Mouse (Mus musculus) frontal cortex, postnatal 25 days (tissue): Measurements from ENCODE around the gene Ppy.

Experiments
- DNase-seq, 2 experiments: peaks; one replicate each; pipeline ENCODE4 v3.0.0; 2022; ENCODE audit warnings: low spot score in 2 of 2

The Ppy gene

DNA sequence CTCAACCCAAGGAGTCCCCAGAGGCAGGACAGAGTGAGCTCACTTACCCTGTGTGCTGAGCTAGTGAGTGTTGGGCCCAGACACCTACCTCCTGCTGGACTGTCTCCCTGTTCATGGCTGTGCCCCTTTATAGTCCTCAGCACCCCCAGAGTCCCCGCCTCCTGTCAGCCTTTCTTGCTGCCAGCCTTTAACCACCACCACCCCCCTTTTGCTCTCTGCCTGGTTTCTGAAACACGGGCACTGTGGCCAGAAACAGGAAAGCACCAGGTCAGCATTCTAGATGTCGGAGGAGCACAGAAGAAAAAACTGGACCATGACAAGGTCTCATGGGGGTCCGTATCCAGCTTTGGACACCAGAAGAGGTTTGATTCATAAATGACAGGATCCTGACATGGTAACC lies at the start of gene Ppy:
TSS of gene Ppy (minus strand) at position 101 of the 400 bp plus-strand sequence.
- DNase-seq: no peak

DNA sequence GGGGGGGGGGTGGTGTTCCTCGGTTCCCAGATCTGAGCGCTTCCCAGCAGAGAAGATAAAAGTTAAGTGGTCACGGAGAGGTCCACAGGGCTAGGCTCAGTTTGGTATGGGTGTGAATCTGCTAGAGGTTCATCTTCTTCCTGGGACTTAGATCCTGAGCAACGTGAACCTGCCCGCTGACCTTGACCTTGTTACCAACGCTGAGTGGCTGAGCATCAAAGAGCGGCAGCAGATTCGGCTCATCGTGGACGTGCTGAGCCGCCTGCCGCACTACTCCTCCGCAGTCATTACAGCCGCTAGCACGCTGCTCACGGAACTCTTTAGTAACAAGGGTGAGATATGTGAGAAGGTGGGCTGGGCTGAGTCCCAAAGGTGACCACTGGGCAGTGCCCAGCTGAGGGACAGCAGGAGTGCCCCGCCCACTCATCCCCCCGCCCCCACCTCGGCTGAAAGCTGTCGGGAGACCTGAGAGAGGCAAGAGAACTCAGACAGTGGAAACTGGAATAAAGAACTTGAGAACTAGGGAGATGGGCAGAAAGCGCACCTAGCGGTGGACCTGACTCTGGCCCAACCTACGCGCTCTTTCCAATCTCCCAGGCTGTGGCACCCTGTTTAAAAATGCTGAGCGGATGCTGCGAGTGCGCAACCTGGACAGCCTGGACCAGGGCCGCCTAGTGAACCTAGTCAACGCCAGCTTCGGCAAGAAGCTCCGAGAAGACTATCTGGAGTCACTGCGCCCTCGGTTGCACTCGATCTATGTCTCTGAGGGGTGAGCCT lies 46.3 kb upstream of the Ppy start:
- DNase-seq: no peak

- DNase-seq: no peak
Measured at GRCm38 (mm10) chr11:102146531-102146930, 45.4 kb upstream of the Ppy start.

DNA sequence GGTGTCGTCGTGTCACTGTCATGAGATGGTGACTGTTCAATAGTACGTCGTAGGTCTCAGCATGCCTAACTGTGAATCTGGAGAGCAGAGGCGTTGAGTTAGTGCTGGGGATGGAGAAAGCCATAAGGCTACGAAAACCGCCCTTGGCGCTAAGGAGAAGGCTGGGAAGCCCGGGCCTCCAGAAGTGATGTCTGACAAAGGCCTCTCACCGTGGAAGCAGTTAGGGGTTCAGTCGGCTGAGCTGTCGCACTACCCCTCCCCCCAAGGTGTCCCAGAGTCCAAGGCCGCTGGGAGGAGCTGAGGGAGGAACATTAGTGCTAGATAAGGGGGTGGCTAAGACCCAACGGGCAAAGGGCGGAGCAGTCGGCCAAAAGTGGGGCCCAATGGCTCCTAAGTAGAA lies 44.9 kb upstream of the Ppy start:
- DNase-seq: no peak

- DNase-seq: no peak
Measured at GRCm38 (mm10) chr11:102145471-102146001, 44.4 kb upstream of the Ppy start, which contains the start of gene Nags. Gene Nags, plus strand, starts transcription at chr11:102145513.

GRCm38 (mm10) chr11:102144957-102145470 lies 43.9 kb upstream of the Ppy start:
- DNase-seq: no peak

GRCm38 (mm10) chr11:102142355-102142754 lies 41.2 kb upstream of the Ppy start:
- DNase-seq: no peak

- peak; percentile 55 for DNase-seq
Measured at GRCm38 (mm10) chr11:102140508-102140907, 39.4 kb upstream of the Ppy start.

DNA sequence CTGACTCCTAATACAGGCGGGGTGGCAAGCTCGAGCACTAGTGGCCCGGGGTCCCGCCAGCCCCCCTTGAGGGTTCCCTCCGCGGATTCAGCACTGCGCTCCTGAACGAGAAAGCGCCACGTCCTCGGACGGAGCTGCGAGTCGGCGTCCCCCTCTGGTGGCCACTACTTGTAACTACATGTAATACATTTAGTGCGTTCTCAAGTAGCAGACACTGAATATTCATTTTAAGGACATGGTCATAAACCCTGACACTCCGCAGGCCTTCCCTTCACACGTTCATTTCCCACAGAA lies 37.3 kb upstream of the Ppy start:
- DNase-seq: peak; percentile 34 to 54

DNA sequence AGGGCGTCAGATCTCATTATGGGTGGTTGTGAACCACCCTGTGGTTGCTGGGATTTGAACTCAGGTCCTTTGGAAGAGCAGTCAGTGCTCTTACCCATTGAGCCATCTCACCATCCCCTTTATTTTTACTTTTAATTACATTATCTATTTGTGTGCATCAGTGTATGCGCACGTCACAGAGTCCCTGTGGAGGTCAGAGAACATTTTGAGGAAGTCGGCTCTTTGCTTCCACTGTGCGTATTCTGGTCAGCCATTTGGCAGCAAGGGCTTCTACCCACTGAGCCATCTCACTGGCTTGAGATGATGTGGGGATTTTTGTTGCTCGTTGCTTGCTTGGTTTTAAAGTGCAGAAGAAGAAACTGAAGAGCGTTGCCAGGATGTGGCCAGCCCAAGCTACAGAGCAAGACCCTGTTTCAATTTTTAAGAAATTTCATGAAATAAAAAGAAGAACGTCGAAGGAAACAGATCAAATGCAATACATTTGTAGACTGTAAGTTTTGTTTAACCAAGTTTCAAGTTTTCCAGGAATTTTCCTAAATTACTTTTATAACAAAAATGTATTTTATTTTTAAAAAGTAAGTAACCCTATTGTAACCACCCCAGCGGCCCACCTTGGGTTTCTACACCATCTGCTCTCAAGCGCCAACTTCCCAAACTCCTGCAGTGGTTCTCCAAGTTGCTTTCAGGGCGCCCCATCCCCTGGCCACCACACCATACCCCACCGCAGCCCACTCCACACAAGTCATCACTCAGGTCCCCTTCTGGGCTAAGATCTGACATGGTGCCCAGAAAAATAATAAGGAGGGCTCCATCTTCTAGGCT lies 36.7 kb upstream of the Ppy start:
- no peak for DNase-seq

GRCm38 (mm10) chr11:102134516-102134915 lies 33.4 kb upstream of the Ppy start:
- DNase-seq: no peak

- DNase-seq: no peak
Measured at GRCm38 (mm10) chr11:102117386-102117785, 16.3 kb upstream of the Ppy start.

DNA sequence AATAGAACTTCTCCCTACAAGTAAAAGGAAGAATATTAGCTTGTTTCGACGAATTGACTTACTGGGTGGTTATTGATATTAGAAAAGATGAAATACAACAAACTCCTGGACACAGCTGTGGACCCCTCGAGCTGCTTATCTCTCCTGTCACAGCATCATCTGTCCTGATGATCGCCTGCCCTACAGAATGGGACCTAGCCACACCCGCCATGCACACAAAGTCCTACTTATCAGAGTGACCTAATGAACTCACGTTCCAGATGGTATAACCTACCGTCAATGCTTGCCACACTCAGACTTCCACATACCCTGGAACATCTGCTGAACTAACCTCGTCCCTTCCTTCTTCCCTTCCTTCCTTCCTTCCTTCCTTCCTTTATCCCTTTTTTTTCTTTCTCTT lies 15.1 kb upstream of the Ppy start:
- DNase-seq: no peak

DNA sequence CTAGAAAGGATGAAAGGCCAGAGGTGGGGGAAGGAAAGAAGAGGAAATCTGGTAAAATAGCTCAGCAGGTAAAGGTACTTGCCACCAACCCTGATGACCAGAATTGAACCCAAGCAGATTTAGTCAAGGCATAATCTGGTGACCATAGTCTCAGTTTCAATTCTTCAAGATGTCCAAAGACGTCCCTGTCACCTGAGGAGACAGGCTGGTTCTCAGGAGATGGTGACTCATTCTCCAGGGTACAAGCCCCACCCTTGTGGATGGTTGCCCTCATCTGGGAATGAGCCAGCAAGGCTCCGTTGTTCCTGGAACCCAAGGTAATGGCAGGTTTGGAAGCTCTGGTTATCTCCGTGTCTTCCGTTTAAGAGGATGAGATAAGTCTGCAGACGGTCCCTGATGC lies 10.5 kb upstream of the Ppy start:
- DNase-seq: no peak

- no peak for DNase-seq
Measured at GRCm38 (mm10) chr11:102107732-102108131, 6.6 kb upstream of the Ppy start, which contains the start of gene Pyy. Gene Pyy, minus strand, starts transcription at chr11:102107832.

- DNase-seq: no peak
Measured at GRCm38 (mm10) chr11:102106911-102107310, 5.8 kb upstream of the Ppy start.

GRCm38 (mm10) chr11:102102485-102103258 lies 1.6 kb upstream of the Ppy start:
- peak; percentile 43 to 52 for DNase-seq

- DNase-seq: peak; percentile 20 to 60
Measured at GRCm38 (mm10) chr11:102096887-102097391, 4.2 kb downstream of the Ppy start.

- no peak for DNase-seq
Measured at GRCm38 (mm10) chr11:102096446-102096845, 4.7 kb downstream of the Ppy start.

GRCm38 (mm10) chr11:102095676-102096075 lies 5.4 kb downstream of the Ppy start:
- DNase-seq: no peak

DNA sequence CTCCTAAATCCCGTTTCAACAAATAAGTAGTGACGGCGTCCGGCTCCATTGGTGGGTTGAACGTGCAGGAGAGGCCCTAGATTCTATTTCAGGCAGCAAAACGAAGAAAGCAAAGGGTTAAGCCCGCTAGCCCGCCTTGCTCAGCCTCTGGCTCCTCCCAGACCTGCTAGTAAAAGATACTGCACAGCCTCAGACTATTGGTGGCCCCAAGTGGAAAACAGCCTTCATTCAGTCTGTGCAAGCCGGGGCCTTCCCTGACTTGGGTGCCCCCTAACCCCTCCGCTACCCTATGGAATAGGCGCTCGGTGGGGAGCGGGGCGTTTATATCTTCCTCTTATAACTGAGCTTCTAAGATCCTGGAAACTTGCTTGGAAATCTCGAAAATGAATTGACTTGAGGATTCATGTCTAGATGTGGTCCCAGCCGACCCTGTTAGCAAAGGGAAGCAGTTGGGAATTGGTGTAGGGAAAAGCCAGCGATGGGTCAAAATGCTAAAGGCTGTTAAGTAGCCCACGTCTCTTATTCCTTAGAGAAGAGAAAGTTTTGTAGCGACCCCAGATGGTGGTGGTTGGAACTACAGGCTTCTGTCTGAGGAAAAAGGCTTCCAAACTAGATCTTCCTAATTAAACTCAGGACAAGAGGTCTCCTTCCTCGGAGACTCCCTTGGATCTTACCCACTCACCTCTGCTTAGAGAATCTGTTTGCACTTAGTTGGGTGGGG lies 11.9 kb downstream of the Ppy start:
- peak; percentile 61 to 70 for DNase-seq
